9 mouse cellular contexts compared by ENCODE assay signal in the genomic region with DNA sequence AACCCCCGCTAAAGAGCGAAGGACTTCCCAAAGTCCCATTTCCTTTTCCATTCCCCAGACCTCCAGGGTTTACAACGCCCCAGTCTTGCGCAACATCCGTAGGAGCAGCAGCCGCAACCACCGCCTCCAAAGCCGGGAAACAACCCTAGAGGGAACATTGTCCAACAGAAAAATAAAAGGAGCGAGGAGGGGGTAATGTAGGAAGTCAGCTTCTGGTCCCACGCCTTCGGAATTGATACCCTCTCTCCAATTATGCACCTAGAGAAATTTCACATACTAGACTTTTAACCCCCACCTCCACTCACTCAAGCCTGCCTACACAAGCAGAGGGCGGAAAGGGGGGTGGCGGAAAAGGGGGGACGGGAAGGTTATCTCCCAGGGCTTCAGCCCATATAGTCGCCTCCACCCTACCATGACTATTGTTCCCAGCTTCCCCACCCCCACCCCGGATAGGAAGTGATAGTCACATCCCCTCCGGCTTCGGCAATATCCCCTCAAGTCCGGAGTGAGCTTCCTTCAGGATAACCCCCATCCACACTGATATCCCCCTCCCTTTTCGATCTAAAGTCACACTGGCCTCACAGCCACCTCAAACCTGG. TPM values are rescaled to one million over a fixed set of nuclear protein-coding genes. Genes with fewer than 3 reads are reported as not detected.
DNase-seq lines count a peak whose midpoint lies in the region; ATAC-seq and TF ChIP-seq lines count a peak whose summit lies in the region.
"Had no signal": no experiment of that assay in that cellular context is flagged by ENCODE, and none has a peak within 500 bp of the region (broad histone marks: within the 10 kb centered on the region; RNA-seq: fewer than 3 reads in every experiment).

No protein-coding gene starts in this region.

- H3K9ac ChIP-seq in liver, adult 2 months (ENCODE audit: low read depth, low read length) = peak overlapping the region; percentile 90
- peak overlapping the region; percentile 97 for H3K9ac ChIP-seq in midbrain, postnatal 0 days (replicated peaks; ENCODE audit: low read length, poor library complexity, severe bottlenecking)
- peak overlapping the region; percentile 83 for H3K9ac ChIP-seq in stomach, embryonic 14.5 days (replicated peaks; ENCODE audit: low read depth, low read length)

- peaks cover 24% of the 10 kb centered on the region; the same call in 1 of the 2 replicates for H3K79me2 ChIP-seq in liver, adult 2 months (ENCODE audit: control insufficient read depth, insufficient read depth, low read length)

- no peaks in the 10 kb centered on the region for H3K27me3 ChIP-seq in heart, embryonic 10.5 days (ENCODE audit: insufficient read depth, poor library complexity, severe bottlenecking)
- no peaks in the 10 kb centered on the region for H3K27me3 ChIP-seq in liver, adult 2 months (ENCODE audit: control insufficient read depth, insufficient read depth, low read length)
- no peaks in the 10 kb centered on the region for H3K27me3 ChIP-seq in midbrain, postnatal 0 days (ENCODE audit: insufficient read depth, low read length)
- no peaks in the 10 kb centered on the region for H3K27me3 ChIP-seq in stomach, embryonic 14.5 days (ENCODE audit: control insufficient read depth, insufficient read depth, low read length)
- H3K27me3 ChIP-seq: Patski had no signal

- H3K4me3 ChIP-seq in embryonic fibroblast, embryonic 13.5 days (ENCODE audit: insufficient read depth, low read length) = peak overlapping the region; percentile 84
- peak overlapping the region; percentile 82 for H3K4me3 ChIP-seq in heart, embryonic 10.5 days
- H3K4me3 ChIP-seq in liver, adult 2 months (ENCODE audit: insufficient read depth, low read depth, low read length) = peak overlapping the region; percentile 74
- peak overlapping the region; percentile 100 for H3K4me3 ChIP-seq in midbrain, postnatal 0 days (ENCODE audit: low read depth, low read length)
- H3K4me3 ChIP-seq in stomach, embryonic 14.5 days (ENCODE audit: low read depth, low read length) = peak overlapping the region; percentile 99

- H3K27ac ChIP-seq in embryonic fibroblast, embryonic 13.5 days (ENCODE audit: insufficient read depth, low read length) = peak overlapping the region; percentile 86
- peak overlapping the region; percentile 97 for H3K27ac ChIP-seq in heart, embryonic 10.5 days
- H3K27ac ChIP-seq in liver, adult 2 months (replicated peaks; ENCODE audit: insufficient read depth, low read depth, low read length) = peak overlapping the region; percentile 77
- H3K27ac ChIP-seq in midbrain, postnatal 0 days (ENCODE audit: low read depth, low read length) = peak overlapping the region; percentile 97
- H3K27ac ChIP-seq in stomach, embryonic 14.5 days (ENCODE audit: low read length) = peak overlapping the region; percentile 97

- H3K4me2 ChIP-seq in midbrain, postnatal 0 days (ENCODE audit: low read depth, low read length, poor library complexity, severe bottlenecking) = peak overlapping the region; percentile 71
- H3K4me2 ChIP-seq in stomach, embryonic 14.5 days (replicated peaks; ENCODE audit: low read depth, low read length) = peak overlapping the region; percentile 58

- no peak for TF ChIP-seq CTCF in embryonic fibroblast, embryonic 13.5 days (IDR thresholded peaks at IDR 0.05; ENCODE audit: borderline replicate concordance, insufficient read depth, low read length)
- no peak for TF ChIP-seq CTCF in liver, adult 2 months (IDR thresholded peaks at IDR 0.05; ENCODE audit: low read depth, low read length)
- no peak for TF ChIP-seq CTCF in midbrain, postnatal 0 days (IDR thresholded peaks at IDR 0.05)

- no peaks in the 10 kb centered on the region for H3K9me3 ChIP-seq in heart, embryonic 10.5 days
- H3K9me3 ChIP-seq in midbrain, postnatal 0 days (ENCODE audit: low read length) = no peaks in the 10 kb centered on the region
- H3K9me3 ChIP-seq in stomach, embryonic 14.5 days (ENCODE audit: control insufficient read depth, low read depth, low read length) = no peaks in the 10 kb centered on the region

- under 1% methylated on average over 20 of the region's 20 CpGs for WGBS in heart, embryonic 10.5 days
- WGBS in liver, adult 2 months = under 1% methylated on average over 20 of the region's 20 CpGs
- WGBS in midbrain, postnatal 0 days = 1% methylated on average over 20 of the region's 20 CpGs
- 1% methylated on average over 20 of the region's 20 CpGs for WGBS in stomach, embryonic 14.5 days

- TF ChIP-seq POLR2A in embryonic fibroblast, embryonic 13.5 days (IDR thresholded peaks at IDR 0.05; ENCODE audit: low read depth, low read length) = no peak; the same call in 1 of the 2 replicates
- TF ChIP-seq POLR2A in liver, adult 2 months (IDR thresholded peaks at IDR 0.05; ENCODE audit: extremely low read depth, insufficient read depth, low read length) = 0 out of 2 replicates have a peak, but pooled peaks have one; percentile 31

- H3K4me1 ChIP-seq in embryonic fibroblast, embryonic 13.5 days (ENCODE audit: control insufficient read depth, insufficient read depth, low read length) = peaks cover 3% of the 10 kb centered on the region
- peaks cover 8% of the 10 kb centered on the region for H3K4me1 ChIP-seq in heart, embryonic 10.5 days
- H3K4me1 ChIP-seq in liver, adult 2 months (ENCODE audit: control insufficient read depth, insufficient read depth, low read length) = peaks cover 9% of the 10 kb centered on the region
- H3K4me1 ChIP-seq in midbrain, postnatal 0 days (ENCODE audit: insufficient read depth, low read length) = peaks cover 9% of the 10 kb centered on the region; the same call in 1 of the 2 replicates
- peaks cover 4% of the 10 kb centered on the region; the same call in 1 of the 2 replicates for H3K4me1 ChIP-seq in stomach, embryonic 14.5 days (ENCODE audit: control insufficient read depth, insufficient read depth, low read length)

- no peaks in the 10 kb centered on the region for H3K36me3 ChIP-seq in heart, embryonic 10.5 days
- H3K36me3 ChIP-seq in liver, adult 2 months (ENCODE audit: control insufficient read depth, insufficient read depth, low read length) = no peaks in the 10 kb centered on the region
- H3K36me3 ChIP-seq in midbrain, postnatal 0 days (ENCODE audit: insufficient read depth, low read length) = no peaks in the 10 kb centered on the region
- H3K36me3 ChIP-seq in stomach, embryonic 14.5 days (ENCODE audit: control insufficient read depth, insufficient read depth, low read length) = no peaks in the 10 kb centered on the region

- peak; percentile 77 for DNase-seq in 416B (ENCODE audit: low read depth)
- DNase-seq in brain, adult 2 months (ENCODE audit: low read depth, low spot score) = peak; percentile 80
- peak; percentile 91 for DNase-seq in heart, embryonic 10.5 days (ENCODE audit: low spot score)
- peak; percentile 81 for DNase-seq in kidney, adult 9 months
- DNase-seq in liver, adult 2 months (ENCODE audit: extremely low read depth, low read depth, low spot score) = peak; percentile 85
- DNase-seq in midbrain, postnatal 0 days (ENCODE audit: low spot score) = peak; percentile 61

- peak; percentile 2; the same call in 1 of the 2 replicates for ATAC-seq in midbrain, postnatal 0 days (ENCODE audit: low FRiP score)
- peak; percentile 20; the same call in 1 of the 2 replicates for ATAC-seq in stomach, embryonic 14.5 days (ENCODE audit: insufficient number of reproducible peaks, insufficient read depth, low FRiP score, low read depth)

RNA-seq across cellular contexts. Expression of a gene that starts 1.1 kb away (rescaled TPM):
- 93.5 and 96.4 TPM in 2 replicates for polyA plus RNA-seq in embryonic fibroblast, embryonic 13.5 days (2011; ENCODE audit: insufficient read length, low read depth, missing spikeins)
- polyA plus RNA-seq in heart, embryonic 10.5 days (2016; fragmentation: Nextera tagmentation; extraction: Ambion mirVana) = 13.7 and 19.9 TPM in 2 replicates
- 11.5 and 15.4 TPM in 2 replicates for total RNA-seq in liver, adult 2 months (2014; rRNA removed)
- polyA plus RNA-seq in liver, adult 2 months (2012; rRNA removed) = 19.4 and 20.9 TPM in 2 replicates
- total RNA-seq in midbrain, postnatal 0 days (2014; rRNA removed) = 28.2 and 33.1 TPM in 2 replicates
- polyA plus RNA-seq in midbrain, postnatal 0 days (2015; fragmentation: Nextera tagmentation; extraction: Ambion mirVana) = 9.2 and 10.8 TPM in 2 replicates
- polyA plus RNA-seq in stomach, embryonic 14.5 days (2014; fragmentation: Nextera tagmentation; extraction: Ambion mirVana) = 24.8 and 27.8 TPM in 2 replicates

Comparison
In these comparisons a context has a peak if more than half of its experiments do, and no peak if none do; other contexts are left out.
1. Peak in every context shown above with its lines: DNase-seq, ATAC-seq, H3K4me3 ChIP-seq and H3K27ac ChIP-seq.